Mouse (Mus musculus) left cerebral cortex, adult 11 months (tissue): ENCODE measurements at regions not wholly inside any gene's neighbourhood (a gene's known extent, or its start where the extent isn't known, plus 50 kb on each side); places are given as distances from the start of the nearest gene placed in this dataset.

Experiments used
- DNase-seq: peaks from one replicate; pipeline ENCODE4 v3.0.0; 2022; ENCODE audit warnings: low spot score

- no peak for DNase-seq
Observed at GRCm38 (mm10) chr2:160584568-160584967, 61.1 kb upstream of the Top1 start.

DNA sequence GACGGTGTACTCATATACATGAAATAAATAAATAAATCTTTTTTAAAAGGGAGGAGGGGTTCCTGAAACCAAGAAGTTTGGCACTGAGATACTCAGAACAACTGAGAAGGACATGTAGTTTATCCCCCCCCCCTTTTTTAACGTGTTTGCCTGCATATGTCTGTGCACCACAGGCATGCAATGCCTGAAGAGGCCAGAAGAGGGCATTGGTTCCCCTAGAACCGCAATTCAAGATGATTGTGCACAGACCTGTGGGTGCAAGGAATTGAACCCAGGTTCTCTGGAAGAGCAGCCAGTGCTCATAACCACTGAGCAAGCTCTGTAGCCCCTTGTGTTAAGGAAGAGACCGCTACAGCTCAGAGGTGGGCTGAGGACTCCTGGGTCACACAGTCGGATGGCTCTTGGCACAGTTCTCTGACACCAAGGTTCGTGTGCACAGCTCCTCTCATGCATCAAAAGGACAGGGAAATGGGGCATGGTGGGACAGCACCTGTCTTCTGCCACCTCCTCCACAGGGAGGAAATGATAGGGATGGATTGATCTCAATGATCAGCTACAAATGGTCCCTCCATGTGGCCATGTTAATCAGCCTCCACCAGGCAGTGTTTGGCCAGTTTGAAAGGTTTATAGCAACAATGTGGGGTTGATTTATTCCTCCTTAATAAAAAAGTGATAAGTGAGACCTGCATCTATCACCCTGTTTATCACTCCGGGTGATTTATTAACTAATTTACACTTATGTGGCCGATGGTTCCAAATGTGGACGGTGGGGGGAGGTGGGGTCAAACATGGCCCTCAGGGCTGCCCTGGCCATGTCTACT lies 58.5 kb upstream of the Top1 start:
- no peak for DNase-seq

DNA sequence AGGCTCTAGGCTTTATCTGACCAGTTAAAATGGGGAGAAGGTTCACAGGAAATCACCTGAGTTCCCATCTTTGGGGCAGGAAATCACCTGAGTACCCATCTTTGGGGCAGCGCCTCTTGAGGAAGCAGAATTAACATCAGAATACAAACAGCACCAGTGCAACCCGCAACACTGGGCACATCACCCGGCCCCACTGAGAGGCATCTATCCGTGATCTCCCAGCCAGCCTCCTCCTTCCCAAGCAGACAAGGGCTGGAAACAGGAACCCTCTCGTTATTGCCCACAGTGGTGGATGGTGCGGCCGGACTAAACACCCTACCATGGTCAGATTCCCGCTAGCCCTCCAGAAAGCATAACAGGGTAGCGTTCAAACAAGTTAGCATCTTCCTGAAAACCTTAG lies 57.3 kb upstream of the Top1 start:
- DNase-seq = no peak

- no peak for DNase-seq
Observed at GRCm38 (mm10) chr2:160590209-160590910, 55.3 kb upstream of the Top1 start.

DNA sequence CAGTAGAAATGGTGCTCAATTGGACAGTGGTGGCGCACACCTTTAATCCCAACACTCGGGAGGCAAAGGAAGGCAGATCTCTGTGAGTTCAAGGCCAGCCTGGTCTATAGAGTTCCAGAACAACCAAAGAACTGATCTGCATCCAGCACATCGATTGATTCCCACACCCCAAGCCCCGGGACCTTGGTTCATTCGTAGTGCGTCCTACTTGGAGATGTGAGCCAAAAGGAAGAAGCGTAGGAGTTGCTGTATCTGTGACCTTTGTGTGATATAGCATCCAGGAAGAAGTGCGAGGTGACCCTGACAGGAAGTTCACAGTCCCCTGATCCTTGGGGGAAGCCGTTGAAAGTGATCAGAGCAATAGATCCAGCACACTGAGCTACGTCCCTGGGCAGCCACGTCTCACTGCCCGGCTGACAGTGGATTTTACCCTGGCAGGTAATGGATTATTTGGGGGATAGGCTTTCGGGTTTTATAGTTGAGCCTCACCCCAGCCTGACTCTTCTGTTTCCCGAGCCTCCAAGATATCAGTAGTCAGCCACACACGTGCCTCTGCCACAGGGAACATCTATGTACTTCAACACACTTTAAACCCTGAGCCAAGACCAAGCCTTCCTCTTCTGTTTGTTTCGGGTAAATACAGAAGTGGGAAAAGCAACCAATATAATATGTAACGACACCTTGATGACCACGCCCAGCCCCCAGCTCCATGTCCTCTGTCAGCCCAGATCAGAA lies 54.1 kb upstream of the Top1 start:
- no peak for DNase-seq

- peak; percentile 29 for DNase-seq
Observed at GRCm38 (mm10) chr2:160593035-160593434, 52.7 kb upstream of the Top1 start.
